32 mouse cellular contexts compared by ENCODE assay signal in genomic region chr11:76901579-76902361, GRCm38 (mm10). TPM values are rescaled to one million over a fixed set of nuclear protein-coding genes. Genes with fewer than 3 reads are reported as not detected.
DNase-seq lines count a peak whose midpoint lies in the region; ATAC-seq and TF ChIP-seq lines count a peak whose summit lies in the region.
"Had no signal": no experiment of that assay in that cellular context is flagged by ENCODE, and none has a peak within 500 bp of the region (broad histone marks: within the 10 kb centered on the region; RNA-seq: fewer than 3 reads in every experiment).

TSS of gene Tmigd1 (plus strand) at chr11:76902159.

- peaks cover 13% of the 10 kb centered on the region for H3K4me1 ChIP-seq in lung, adult 2 months (ENCODE audit: control insufficient read depth, insufficient read depth, low read length)
- H3K4me1 ChIP-seq: hindbrain, embryonic 10.5 days; midbrain, embryonic 15.5 days; neural tube, embryonic 12.5 days had no signal

- DNase-seq in lung, postnatal 10 days, result peak; percentile 36
- DNase-seq in lung, adult 2 months, result no peak
- DNase-seq in lung, postnatal 36 days, result peak; percentile 45
- no peak for DNase-seq in right cerebral cortex, postnatal 14 days
- DNase-seq in layer of hippocampus, postnatal 10 days (ENCODE audit: low spot score in 2 of 2), result no peak
- no peak for DNase-seq in adrenal gland, adult 8-10 months
- DNase-seq: adrenal gland, postnatal 36 days; cerebellum, adult 18-20 months; cerebellum, postnatal 14 days; gastrocnemius, adult 2 months; kidney, adult 11 months; kidney, postnatal 10 days; lung, embryonic 14.5 days; retina, postnatal 1 day; thymus, postnatal 14 days had no signal

- ATAC-seq in granulocyte monocyte progenitor cell, adult 5-6 weeks (replicated peaks; ENCODE audit: poor library complexity, severe bottlenecking), result peak; percentile 41
- ATAC-seq: activated CD4-positive, CD25-positive, alpha-beta regulatory T cell, adult 4 months; hindbrain, embryonic 16.5 days; liver, embryonic 12.5 days; midbrain, embryonic 15.5 days had no signal

- WGBS in lung, adult 2 months, result 61% methylated on average over 7 of the region's 7 CpGs

- H3K4me3 ChIP-seq in lung, adult 2 months (replicated peaks; ENCODE audit: extremely low read depth, low read depth, low read length), result no peak within 1 kb of the TSS
- H3K4me3 ChIP-seq: embryonic facial prominence, embryonic 13.5 days; erythroblast, embryonic 14.5 days; forebrain, embryonic 12.5 days; gastrocnemius, adult 2 months; hindbrain, embryonic 10.5 days; limb, embryonic 13.5 days; liver, embryonic 12.5 days; midbrain, embryonic 15.5 days; neural tube, embryonic 12.5 days had no signal

- TF ChIP-seq CTCF in lung, adult 2 months (IDR thresholded peaks at IDR 0.05; ENCODE audit: insufficient read depth, low read length), result no peak

- TF ChIP-seq POLR2A in lung, adult 2 months (IDR thresholded peaks at IDR 0.05; ENCODE audit: borderline replicate concordance, extremely low read depth, low read depth, low read length), result no peak

RNA-seq across cellular contexts. Expression of gene Tmigd1, which starts in this region (rescaled TPM):
- 0.10 and 0.39 TPM in 2 replicates for polyA plus RNA-seq in lung, adult 2 months (2012; rRNA removed)
- not detected in 2 replicates for total RNA-seq in granulocyte monocyte progenitor cell, adult 5-6 weeks (2014; fragmentation: Nextera tagmentation)
- total RNA-seq in granulocyte monocyte progenitor cell, adult 5-6 weeks (2017), result not detected in 2 replicates
- total RNA-seq in layer of hippocampus, postnatal 10 days (2021), result not detected
- under 1 TPM; 0.34 to 0.66 (median 0.60) TPM for total RNA-seq in adrenal gland, adult 8-10 months (2022)
- total RNA-seq: layer of hippocampus, adult 8-10 months; left cerebral cortex, postnatal 14 days; megakaryocyte-erythroid progenitor cell, adult 5-6 weeks had no signal
- polyA plus RNA-seq: embryonic facial prominence, embryonic 13.5 days; erythroblast, embryonic 14.5 days; forebrain, embryonic 12.5 days; frontal cortex, adult 2 months; heart, embryonic 11.5 days; hindbrain, embryonic 16.5 days; limb, embryonic 13.5 days; liver, embryonic 12.5 days; midbrain, embryonic 15.5 days; neural tube, embryonic 12.5 days; stomach, embryonic 14.5 days had no signal

Comparison
In these comparisons a context has a peak if more than half of its experiments do, and no peak if none do; other contexts are left out.
1. DNase-seq: peak in lung, postnatal 10 days (single experiment) and lung, postnatal 36 days (single experiment); none in lung, adult 2 months (single experiment), right cerebral cortex, postnatal 14 days (single experiment), layer of hippocampus, postnatal 10 days (0 of 2) and adrenal gland, adult 8-10 months (single experiment).
2. Peak in ATAC-seq in granulocyte monocyte progenitor cell, adult 5-6 weeks; RNA of the gene not detected or under 1 TPM.